Mouse (Mus musculus) liver, adult (tissue): Measurements from ENCODE around the gene Fiz1.

Experiments used
- GATA4 ChIP-seq: IDR thresholded peaks from 2 replicates; pipeline ENCODE4 v1.6.1; 2014; ENCODE audit warnings: mild to moderate bottlenecking, low read length; ENCODE audit not compliant: insufficient replicate concordance

The Fiz1 gene

GRCm38 (mm10) chr7:5017352-5017751 lies 2.9 kb upstream of the Fiz1 start:
- TF ChIP-seq GATA4, result no peak

GRCm38 (mm10) chr7:5016920-5017319 lies 2.4 kb upstream of the Fiz1 start:
- TF ChIP-seq GATA4, result no peak

GRCm38 (mm10) chr7:5016057-5016456 lies 1.6 kb upstream of the Fiz1 start:
- TF ChIP-seq GATA4, result no peak

- peak; percentile 26; the same call in 1 of the 2 replicates for TF ChIP-seq GATA4
Observed at GRCm38 (mm10) chr7:5015118-5016001, 863 bp upstream of the Fiz1 start, which contains the start of gene Gm44973. Gene Gm44973 (plus strand): TSS chr7:5015496.

- no peak for TF ChIP-seq GATA4
Observed at GRCm38 (mm10) chr7:5012681-5013513, 1.6 kb downstream of the Fiz1 start.

- no peak for TF ChIP-seq GATA4
Observed at GRCm38 (mm10) chr7:5008229-5008628, 6.3 kb downstream of the Fiz1 start.

GRCm38 (mm10) chr7:4999876-5000275 lies 14.6 kb downstream of the Fiz1 start:
- no peak for TF ChIP-seq GATA4

GRCm38 (mm10) chr7:4996934-4997333 lies 17.6 kb downstream of the Fiz1 start:
- TF ChIP-seq GATA4, result no peak

- no peak for TF ChIP-seq GATA4
Observed at GRCm38 (mm10) chr7:4996003-4996895, 18.2 kb downstream of the Fiz1 start, which contains the start of gene Zfp579. Gene Zfp579 (minus strand): TSS chr7:4996158.

- no peak for TF ChIP-seq GATA4
Observed at GRCm38 (mm10) chr7:4995268-4996002, 19.1 kb downstream of the Fiz1 start.

- TF ChIP-seq GATA4, result no peak
Observed at GRCm38 (mm10) chr7:4993999-4994788, 20.3 kb downstream of the Fiz1 start.

GRCm38 (mm10) chr7:4993347-4993998 lies 21.0 kb downstream of the Fiz1 start:
- TF ChIP-seq GATA4, result no peak

- TF ChIP-seq GATA4, result no peak
Observed at GRCm38 (mm10) chr7:4988250-4988649, 26.2 kb downstream of the Fiz1 start.

- no peak for TF ChIP-seq GATA4
Observed at GRCm38 (mm10) chr7:4976832-4977231, 37.7 kb downstream of the Fiz1 start.
